Mouse (Mus musculus): ENCODE measurements at regions not wholly inside any gene's neighbourhood (a gene's known extent, or its start where the extent isn't known, plus 50 kb on each side); places are given as distances from the start of the nearest gene placed in this dataset.

GRCm38 (mm10) chr9:63087195-63087594 is 61.6 kb downstream of the Skor1 start:
- peak; percentile 53 for DNase-seq (ENCODE audit: low read depth, low spot score)

DNA sequence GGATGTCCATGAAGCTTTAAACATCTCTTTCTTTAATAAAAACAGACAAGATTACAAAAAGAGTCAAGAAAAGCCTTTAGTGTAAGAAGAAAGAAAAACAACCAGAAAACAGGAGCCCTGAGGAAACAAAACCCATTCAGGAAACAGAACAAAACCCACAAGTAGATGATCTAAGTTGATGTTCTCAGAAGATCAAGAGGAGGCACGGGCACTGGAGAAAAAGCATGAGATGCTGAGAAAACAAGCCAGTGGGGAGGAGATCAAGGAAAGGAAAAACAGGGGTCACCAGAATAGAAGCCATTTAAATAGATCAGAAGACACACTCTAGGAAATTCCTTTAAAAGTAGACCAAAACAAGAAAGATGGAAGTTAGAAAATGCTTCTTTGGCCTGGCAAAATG is 62.1 kb downstream of the Skor1 start:
- DNase-seq (ENCODE audit: low read depth, low spot score): no peak

- DNase-seq (ENCODE audit: low read depth, low spot score): no peak
These were observed 65.9 kb downstream of the Skor1 start for GRCm38 (mm10) chr9:63082830-63083229.

- no peak for DNase-seq (ENCODE audit: low read depth, low spot score)
These were observed 66.5 kb downstream of the Skor1 start for GRCm38 (mm10) chr9:63082311-63082710.

- DNase-seq (ENCODE audit: low read depth, low spot score): no peak
These were observed 68.4 kb downstream of the Skor1 start for GRCm38 (mm10) chr9:63080406-63080805.

- no peak for DNase-seq (ENCODE audit: low read depth, low spot score)
These were observed 73.5 kb downstream of the Skor1 start for GRCm38 (mm10) chr9:63075252-63075651.

- no peak for DNase-seq (ENCODE audit: low read depth, low spot score)
These were observed 74.0 kb downstream of the Skor1 start for GRCm38 (mm10) chr9:63074803-63075202.

- DNase-seq (ENCODE audit: low read depth, low spot score): no peak
These were observed 74.6 kb downstream of the Skor1 start for GRCm38 (mm10) chr9:63074023-63074750.

GRCm38 (mm10) chr9:63071032-63071431 is 77.7 kb downstream of the Skor1 start:
- no peak for DNase-seq (ENCODE audit: low read depth, low spot score)

- no peak for DNase-seq (ENCODE audit: low read depth, low spot score)
These were observed 78.8 kb downstream of the Skor1 start for GRCm38 (mm10) chr9:63069919-63070318.

DNA sequence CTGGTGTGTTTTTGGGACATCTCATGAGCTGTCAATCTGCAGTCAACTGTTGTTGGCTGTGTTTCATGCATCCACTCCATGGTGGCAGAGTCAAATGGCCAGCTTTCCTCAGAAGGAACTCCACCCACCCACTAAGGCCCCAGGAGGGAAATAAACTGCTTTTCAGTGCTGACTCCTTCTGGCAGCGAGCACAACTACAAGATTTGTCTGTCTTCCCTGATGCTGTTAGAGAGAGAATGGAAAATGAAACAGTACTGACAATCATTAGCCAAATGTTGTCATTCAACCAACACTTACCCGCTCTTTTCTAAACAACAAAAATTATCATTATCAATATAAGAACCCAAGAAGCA is 79.3 kb upstream of the Pias1 start:
- DNase-seq (ENCODE audit: low read depth, low spot score): peak; percentile 32

DNA sequence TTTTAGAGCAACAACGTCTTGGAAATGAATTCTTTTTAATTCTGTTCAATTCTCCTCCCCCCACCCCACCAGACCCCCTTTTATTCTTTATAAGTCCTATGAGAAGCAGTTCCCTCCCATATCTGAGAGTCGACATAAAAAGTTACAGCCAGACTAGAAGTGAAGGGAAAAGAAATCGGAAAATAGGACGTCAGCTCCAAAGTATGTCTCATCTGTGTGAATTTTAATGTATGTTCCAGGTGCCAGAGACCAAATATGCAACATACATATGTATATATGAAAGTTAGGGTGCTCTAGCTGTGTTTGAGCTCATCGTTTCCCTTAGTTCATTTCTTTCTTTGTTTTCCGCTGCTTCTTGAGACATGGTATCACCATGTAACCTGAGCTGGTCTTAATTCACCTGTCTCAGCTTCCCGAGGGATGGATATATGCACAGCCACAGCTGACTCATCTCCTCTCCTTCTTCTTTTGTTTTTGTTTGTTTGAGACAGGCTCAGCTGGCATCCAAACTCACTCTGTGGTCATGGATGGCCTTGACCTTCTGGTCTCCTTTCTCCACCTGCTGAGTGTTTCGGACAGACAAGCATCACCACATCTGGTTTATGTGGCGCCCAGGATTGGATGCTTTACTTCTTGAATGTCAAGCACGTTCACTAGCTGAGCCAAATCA is 78.8 kb upstream of the Pias1 start:
- no peak for DNase-seq (ENCODE audit: low read depth, low spot score)

- no peak for DNase-seq (ENCODE audit: low read depth, low spot score)
These were observed 75.8 kb upstream of the Pias1 start for GRCm38 (mm10) chr9:63063525-63063924.

DNA sequence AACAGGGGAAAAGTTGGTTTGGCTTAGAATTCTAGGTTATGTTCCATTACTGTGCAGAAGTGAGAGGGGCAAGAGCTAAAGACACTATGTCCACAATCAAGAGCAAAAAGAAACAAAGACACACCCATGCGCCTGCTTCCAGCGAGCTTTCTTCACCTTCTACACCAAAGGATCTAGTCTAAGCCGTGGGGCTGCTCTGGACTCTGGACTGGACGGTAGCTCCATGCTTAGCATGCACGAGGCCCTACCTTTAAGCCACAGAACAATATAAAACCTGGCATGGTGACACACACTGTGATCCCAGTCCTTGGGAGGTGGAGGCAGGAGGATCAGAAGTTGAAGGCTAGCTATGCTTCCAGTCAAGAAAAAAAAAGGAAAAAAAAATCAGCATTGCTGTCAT is 73.0 kb upstream of the Pias1 start:
- DNase-seq (ENCODE audit: low read depth, low spot score): no peak

- DNase-seq (ENCODE audit: low read depth, low spot score): peak; percentile 45
These were observed 71.6 kb upstream of the Pias1 start for GRCm38 (mm10) chr9:63059234-63059842.

DNA sequence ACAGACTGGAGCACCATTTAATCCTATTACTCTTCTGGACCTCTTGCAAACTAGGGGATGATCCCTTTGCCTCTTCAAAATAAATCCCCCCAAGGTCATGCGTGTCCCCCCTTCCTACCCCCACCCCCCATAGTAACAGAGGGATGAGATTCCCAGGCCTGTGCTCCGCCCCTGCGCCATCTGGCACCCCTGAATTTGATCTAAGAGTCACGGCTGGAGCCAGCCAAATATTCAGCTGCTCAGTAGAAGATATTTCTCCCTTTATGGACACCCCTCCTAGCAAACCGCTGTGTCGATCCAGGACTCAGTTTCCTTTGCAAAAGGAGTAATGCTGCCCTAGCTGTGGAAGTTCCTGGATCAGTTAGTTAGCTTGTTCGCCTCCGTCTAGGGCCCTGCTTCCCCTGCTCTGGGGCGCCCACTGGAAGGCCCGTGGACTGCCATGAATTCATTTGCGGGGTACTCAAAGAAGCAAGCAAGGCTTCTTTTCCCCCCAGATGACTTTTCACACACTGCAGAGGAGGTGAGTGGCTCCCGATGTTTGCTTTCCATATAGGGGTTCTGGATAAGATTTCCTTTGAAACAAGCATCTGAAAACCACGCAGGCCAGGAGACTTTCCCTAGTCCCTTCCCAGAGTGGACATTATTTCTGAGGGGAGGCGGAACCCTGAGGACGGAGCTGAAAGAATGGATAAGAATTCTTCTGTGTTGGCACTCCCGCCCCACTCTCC is 70.9 kb upstream of the Pias1 start:
- no peak for DNase-seq (ENCODE audit: low read depth, low spot score)

GRCm38 (mm10) chr9:63056695-63057349 is 69.1 kb upstream of the Pias1 start:
- DNase-seq (ENCODE audit: low read depth, low spot score): no peak

- no peak for DNase-seq (ENCODE audit: low read depth, low spot score)
These were observed 64.5 kb upstream of the Pias1 start for GRCm38 (mm10) chr9:63052181-63052580.

DNA sequence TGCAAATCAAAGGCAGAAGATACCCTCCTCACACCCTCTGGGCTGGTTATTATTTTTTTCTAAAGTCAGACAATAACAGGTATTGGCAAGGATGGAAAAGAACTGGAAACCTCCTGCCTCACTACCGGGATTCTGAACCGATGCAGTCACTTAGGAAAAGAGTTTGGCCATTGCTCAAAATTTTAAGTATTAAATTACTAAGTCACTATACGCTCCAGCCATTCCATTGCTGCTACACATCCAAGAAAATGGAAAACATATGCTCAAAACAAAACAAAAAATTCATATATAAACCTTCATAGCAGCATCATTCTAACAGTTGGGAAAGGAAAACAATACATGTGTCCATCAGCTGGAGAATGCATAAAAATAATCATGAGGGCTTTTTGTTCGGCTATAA is 63.9 kb upstream of the Pias1 start:
- no peak for DNase-seq (ENCODE audit: low read depth, low spot score)

GRCm38 (mm10) chr9:63049290-63049689 is 61.6 kb upstream of the Pias1 start:
- DNase-seq (ENCODE audit: low read depth, low spot score): no peak

GRCm38 (mm10) chr9:63046981-63047380 is 59.3 kb upstream of the Pias1 start:
- no peak for DNase-seq (ENCODE audit: low read depth, low spot score)

DNA sequence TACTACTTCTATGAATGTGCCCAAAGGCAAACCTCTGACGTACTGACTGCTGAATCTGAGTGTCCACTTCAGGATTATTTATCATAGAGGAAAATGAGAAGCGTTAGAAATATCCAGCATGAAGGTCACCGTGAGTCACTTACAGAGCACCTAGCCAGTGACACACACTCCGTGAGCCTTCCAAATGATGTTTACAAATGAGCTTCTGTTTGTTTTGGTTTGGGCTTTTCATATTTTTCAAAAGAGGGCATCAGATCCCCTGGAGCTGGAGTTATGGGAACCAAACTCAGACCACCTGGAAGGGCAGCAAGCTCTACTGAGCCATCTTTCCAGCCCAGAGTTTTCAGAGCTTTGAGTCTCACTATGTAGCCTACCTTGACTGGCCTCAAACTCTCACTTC is 57.8 kb upstream of the Pias1 start:
- no peak for DNase-seq (ENCODE audit: low read depth, low spot score)

Measured in skeletal muscle tissue, adult 2 months (tissue).